ENCODE assay signal across 22 mouse cellular contexts in genomic region chr13:37903476-37903875, GRCm38 (mm10).
DNase-seq lines count a peak whose midpoint lies in the region; ATAC-seq and TF ChIP-seq lines count a peak whose summit lies in the region.
"Had no signal": no experiment of that assay in that cellular context is flagged by ENCODE, and none has a peak within 500 bp of the region (broad histone marks: within the 10 kb centered on the region; RNA-seq: fewer than 3 reads in every experiment).

No protein-coding gene starts in this region.

- WGBS in liver, embryonic 13.5 days (ENCODE audit: insufficient replicate concordance) = 84% methylated on average over 4 of the region's 4 CpGs
- 85% methylated on average over 4 of the region's 4 CpGs for WGBS in liver, embryonic 11.5 days
- 79% methylated on average over 4 of the region's 4 CpGs for WGBS in liver, embryonic 15.5 days (ENCODE audit: insufficient replicate concordance)
- WGBS in liver, postnatal 0 days (ENCODE audit: insufficient replicate concordance) = 67% methylated on average over 4 of the region's 4 CpGs
- 97% methylated on average over 4 of the region's 4 CpGs for WGBS in forebrain, embryonic 10.5 days

- H3K9me3 ChIP-seq in liver, embryonic 13.5 days (replicated peaks) = no peaks in the 10 kb centered on the region
- H3K9me3 ChIP-seq in liver, embryonic 11.5 days (ENCODE audit: control insufficient read depth, low read length) = no peaks in the 10 kb centered on the region
- no peaks in the 10 kb centered on the region for H3K9me3 ChIP-seq in liver, embryonic 15.5 days (replicated peaks)
- no peaks in the 10 kb centered on the region for H3K9me3 ChIP-seq in liver, postnatal 0 days (ENCODE audit: low read length)
- H3K9me3 ChIP-seq in forebrain, embryonic 10.5 days = no peaks in the 10 kb centered on the region
- H3K9me3 ChIP-seq: hindbrain, embryonic 13.5 days had no signal

- no peak for TF ChIP-seq CTCF in liver, postnatal 0 days (IDR thresholded peaks at IDR 0.05; ENCODE audit: low read depth)

- no peak overlapping the region for H3K27ac ChIP-seq in liver, embryonic 13.5 days
- no peak overlapping the region for H3K27ac ChIP-seq in liver, embryonic 11.5 days (ENCODE audit: low read depth, low read length)
- peak overlapping the region; percentile 26 for H3K27ac ChIP-seq in liver, embryonic 15.5 days (replicated peaks)
- H3K27ac ChIP-seq in liver, postnatal 0 days (ENCODE audit: low read depth) = peak overlapping the region; percentile 73
- H3K27ac ChIP-seq in forebrain, embryonic 10.5 days = no peak overlapping the region
- H3K27ac ChIP-seq: gastrocnemius, adult 2 months; hindbrain, embryonic 13.5 days had no signal

- TF ChIP-seq EP300 in liver, postnatal 0 days (IDR thresholded peaks at IDR 0.05; ENCODE audit: low read depth) = no peak

- H3K4me2 ChIP-seq in liver, embryonic 13.5 days = no peak overlapping the region
- no peak overlapping the region for H3K4me2 ChIP-seq in liver, embryonic 11.5 days
- H3K4me2 ChIP-seq in liver, embryonic 15.5 days = no peak overlapping the region
- H3K4me2 ChIP-seq in liver, postnatal 0 days (ENCODE audit: low read depth, low read length) = no peak overlapping the region
- H3K4me2 ChIP-seq: heart, embryonic 11.5 days; hindbrain, embryonic 13.5 days had no signal

- peak; percentile 38 for DNase-seq in kidney, postnatal 14 days
- no peak for DNase-seq in kidney, adult 11 months
- DNase-seq in liver, embryonic 13.5 days = no peak
- no peak for DNase-seq in liver, embryonic 11.5 days (ENCODE audit: low spot score)
- no peak for DNase-seq in liver, postnatal 0 days
- no peak for DNase-seq in forebrain, embryonic 10.5 days (ENCODE audit: extremely low spot score, low spot score)
- DNase-seq: adrenal gland, postnatal 10 days; adrenal gland, postnatal 36 days; cerebellum, adult 18-20 months; cerebellum, adult 9-10 months; cerebellum, postnatal 14 days; forebrain, postnatal 0 days; gastrocnemius, adult 2 months; gastrocnemius, postnatal 14 days; heart, adult 11 months had no signal

- peaks cover 7% of the 10 kb centered on the region; the same call in 1 of the 2 replicates for H3K4me1 ChIP-seq in liver, embryonic 13.5 days (replicated peaks)
- no peaks in the 10 kb centered on the region for H3K4me1 ChIP-seq in liver, embryonic 11.5 days (replicated peaks; ENCODE audit: control insufficient read depth, insufficient read depth, low read length)
- H3K4me1 ChIP-seq in liver, embryonic 15.5 days (replicated peaks) = no peaks in the 10 kb centered on the region
- H3K4me1 ChIP-seq in liver, postnatal 0 days (ENCODE audit: insufficient read depth) = no peaks in the 10 kb centered on the region
- H3K4me1 ChIP-seq in forebrain, embryonic 10.5 days = no peaks in the 10 kb centered on the region
- H3K4me1 ChIP-seq: hindbrain, embryonic 13.5 days had no signal

- 0 out of 2 replicates have a peak, but pooled peaks have one; percentile 40 for ATAC-seq in liver, embryonic 13.5 days (ENCODE audit: low read depth)
- ATAC-seq in liver, embryonic 11.5 days (replicated peaks; ENCODE audit: low FRiP score) = no peak
- peak; percentile 74 for ATAC-seq in liver, embryonic 15.5 days (ENCODE audit: insufficient read depth)
- ATAC-seq in liver, postnatal 0 days = peak; percentile 95
- ATAC-seq: activated CD4-positive, CD25-positive, alpha-beta regulatory T cell, adult 4 months; CD4-positive, CD25-positive, alpha-beta regulatory T cell, adult 4 months; forebrain, embryonic 14.5 days; forebrain, postnatal 0 days; hindbrain, embryonic 16.5 days had no signal

- peaks cover 72% of the 10 kb centered on the region for H3K36me3 ChIP-seq in liver, embryonic 13.5 days
- peaks cover 20% of the 10 kb centered on the region for H3K36me3 ChIP-seq in liver, embryonic 11.5 days (ENCODE audit: control insufficient read depth, insufficient read depth, low read length)
- H3K36me3 ChIP-seq in liver, embryonic 15.5 days (replicated peaks) = peaks cover 77% of the 10 kb centered on the region
- H3K36me3 ChIP-seq in liver, postnatal 0 days (replicated peaks; ENCODE audit: insufficient read depth, low read length) = peaks cover 74% of the 10 kb centered on the region
- peaks cover 40% of the 10 kb centered on the region for H3K36me3 ChIP-seq in forebrain, embryonic 10.5 days (replicated peaks)
- H3K36me3 ChIP-seq: hindbrain, embryonic 13.5 days had no signal

- no peak overlapping the region for H3K9ac ChIP-seq in liver, embryonic 13.5 days
- H3K9ac ChIP-seq in liver, embryonic 11.5 days (ENCODE audit: low read depth, low read length) = no peak overlapping the region
- no peak overlapping the region for H3K9ac ChIP-seq in liver, embryonic 15.5 days
- H3K9ac ChIP-seq in liver, postnatal 0 days (replicated peaks) = no peak overlapping the region
- H3K9ac ChIP-seq: forebrain, postnatal 0 days; hindbrain, embryonic 13.5 days had no signal

- H3K27me3 ChIP-seq in liver, embryonic 13.5 days = no peaks in the 10 kb centered on the region
- H3K27me3 ChIP-seq in liver, embryonic 11.5 days (replicated peaks; ENCODE audit: control insufficient read depth, insufficient read depth, low read length) = no peaks in the 10 kb centered on the region
- no peaks in the 10 kb centered on the region for H3K27me3 ChIP-seq in liver, embryonic 15.5 days
- H3K27me3 ChIP-seq in liver, postnatal 0 days (ENCODE audit: insufficient read depth, low read length) = no peaks in the 10 kb centered on the region
- no peaks in the 10 kb centered on the region for H3K27me3 ChIP-seq in forebrain, embryonic 10.5 days (ENCODE audit: poor library complexity, severe bottlenecking)
- H3K27me3 ChIP-seq: hindbrain, embryonic 13.5 days had no signal

- no peak overlapping the region for H3K4me3 ChIP-seq in liver, embryonic 13.5 days (replicated peaks)
- no peak overlapping the region for H3K4me3 ChIP-seq in liver, embryonic 11.5 days (ENCODE audit: low read depth, low read length)
- H3K4me3 ChIP-seq in liver, embryonic 15.5 days (replicated peaks) = no peak overlapping the region
- no peak overlapping the region for H3K4me3 ChIP-seq in liver, postnatal 0 days (ENCODE audit: low read depth, low read length)
- no peak overlapping the region for H3K4me3 ChIP-seq in forebrain, embryonic 10.5 days
- H3K4me3 ChIP-seq: gastrocnemius, adult 2 months; hindbrain, embryonic 13.5 days had no signal

Comparison
In these comparisons a context has a peak if more than half of its experiments do, and no peak if none do; other contexts are left out.
1. H3K27ac ChIP-seq: peak in liver, embryonic 15.5 days (single experiment) and liver, postnatal 0 days (single experiment); none in liver, embryonic 13.5 days (single experiment), liver, embryonic 11.5 days (single experiment) and forebrain, embryonic 10.5 days (single experiment).